Mouse (Mus musculus) ES-E14 (cell line): ENCODE measurements around the gene Gm29276.
"Not testable (repeated sequence)": the region's sequence is repeated elsewhere in the genome, so short reads cannot be mapped to it uniquely, and the experiment has no call there.

ENCODE experiments used
- HCFC1 ChIP-seq: IDR thresholded peaks from 2 replicates; pipeline ENCODE4 v1.6.1; 2012; ENCODE audit warnings: low read length, inconsistent platforms, borderline replicate concordance; ENCODE audit not compliant: insufficient read depth
- MAFK ChIP-seq: IDR thresholded peaks from 2 replicates; pipeline ENCODE4 v1.6.1; 2014; ENCODE audit warnings: mild to moderate bottlenecking, low read depth, low read length, inconsistent platforms; ENCODE audit not compliant: insufficient read depth
- ZC3H11A ChIP-seq: IDR thresholded peaks from 2 replicates; pipeline ENCODE4 v1.6.1; 2012; ENCODE audit warnings: low read depth, mild to moderate bottlenecking, inconsistent platforms, low read length, borderline replicate concordance

DNA sequence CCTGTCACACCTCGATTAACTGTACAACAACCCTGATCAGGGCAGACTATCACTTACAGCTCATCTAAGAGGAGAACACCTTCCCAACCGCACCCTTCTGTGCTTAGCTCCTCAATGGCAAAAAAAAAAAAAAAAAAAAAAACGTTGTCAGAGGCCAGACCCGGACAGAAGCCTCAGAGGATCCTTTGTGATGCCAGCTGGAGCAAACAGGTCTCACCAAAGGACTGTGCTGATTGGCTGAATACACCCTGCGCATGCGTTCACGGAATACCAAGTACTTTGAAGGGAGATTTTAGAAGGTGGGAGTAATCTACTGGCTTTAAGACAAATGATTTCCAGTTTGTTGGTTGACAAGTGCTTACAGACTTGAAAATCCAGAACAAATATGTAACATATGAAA lies at the start of gene Gm29276:
- not testable (repeated sequence) for TF ChIP-seq HCFC1, ZC3H11A, MAFK
